Mouse (Mus musculus): ENCODE measurements around the gene Lgr4.

Gene Lgr4

DNA sequence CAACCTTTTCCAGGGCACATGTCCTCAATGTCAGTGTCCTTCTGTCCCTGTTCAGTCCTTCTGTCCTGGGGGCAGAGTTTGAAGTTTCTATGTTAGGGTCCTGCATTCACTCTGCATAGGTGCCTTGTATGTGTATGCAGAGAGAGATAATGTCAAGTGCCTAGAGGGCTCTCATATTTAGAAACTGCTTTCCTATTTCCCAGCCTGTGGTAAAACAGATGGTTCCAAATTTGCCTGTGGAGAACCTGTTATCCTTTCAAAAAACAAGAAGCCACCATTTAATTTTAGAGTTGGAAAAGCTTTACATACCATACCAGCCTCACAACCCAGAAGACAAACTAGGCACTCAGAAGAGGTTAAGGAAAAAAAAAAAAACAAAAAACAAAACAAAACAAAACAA, 32.1 kb downstream of the Lgr4 start:
- DNase-seq (ENCODE audit: low read depth, low spot score), result no peak

DNA sequence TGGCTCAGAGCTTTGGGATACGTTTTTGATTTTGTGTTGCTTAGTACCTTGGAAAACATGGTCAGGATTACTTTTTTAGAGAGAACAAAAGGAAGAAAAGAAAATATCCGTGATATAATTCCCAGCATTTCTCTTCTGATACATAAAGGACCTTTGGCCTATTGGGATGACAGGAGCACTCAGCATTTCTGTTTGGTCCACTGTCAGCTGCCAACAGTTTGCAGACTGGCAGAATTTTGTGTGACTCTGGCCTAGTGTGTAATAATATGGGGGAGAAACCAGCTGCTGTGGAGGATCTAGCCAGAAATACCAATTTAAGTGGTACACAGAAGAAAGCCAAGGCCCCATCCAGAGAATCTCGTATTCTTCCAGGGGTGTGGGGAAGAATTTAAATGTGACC, 32.9 kb downstream of the Lgr4 start:
- DNase-seq (ENCODE audit: low read depth, low spot score), result no peak

DNA sequence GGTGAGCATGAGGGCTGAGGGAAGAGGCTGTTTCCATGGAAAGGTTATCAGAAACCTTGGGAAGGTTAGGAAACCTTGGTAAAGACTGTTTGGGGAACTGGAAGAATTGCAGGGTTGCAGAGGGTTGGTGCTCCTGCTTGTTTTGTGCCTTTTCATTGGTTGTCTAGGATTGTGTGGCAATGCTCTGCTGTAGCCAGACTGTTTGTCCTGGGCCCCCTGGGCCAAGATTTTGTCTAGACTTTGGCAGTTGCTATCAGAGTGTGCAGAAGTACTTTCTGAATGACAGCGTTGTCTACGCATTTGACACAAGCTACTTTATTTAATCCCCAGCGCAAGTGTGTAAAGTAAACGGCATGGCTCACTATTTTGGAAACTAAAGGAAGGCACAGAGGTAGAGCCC, 33.6 kb downstream of the Lgr4 start:
- DNase-seq (ENCODE audit: low read depth, low spot score), result no peak

DNA sequence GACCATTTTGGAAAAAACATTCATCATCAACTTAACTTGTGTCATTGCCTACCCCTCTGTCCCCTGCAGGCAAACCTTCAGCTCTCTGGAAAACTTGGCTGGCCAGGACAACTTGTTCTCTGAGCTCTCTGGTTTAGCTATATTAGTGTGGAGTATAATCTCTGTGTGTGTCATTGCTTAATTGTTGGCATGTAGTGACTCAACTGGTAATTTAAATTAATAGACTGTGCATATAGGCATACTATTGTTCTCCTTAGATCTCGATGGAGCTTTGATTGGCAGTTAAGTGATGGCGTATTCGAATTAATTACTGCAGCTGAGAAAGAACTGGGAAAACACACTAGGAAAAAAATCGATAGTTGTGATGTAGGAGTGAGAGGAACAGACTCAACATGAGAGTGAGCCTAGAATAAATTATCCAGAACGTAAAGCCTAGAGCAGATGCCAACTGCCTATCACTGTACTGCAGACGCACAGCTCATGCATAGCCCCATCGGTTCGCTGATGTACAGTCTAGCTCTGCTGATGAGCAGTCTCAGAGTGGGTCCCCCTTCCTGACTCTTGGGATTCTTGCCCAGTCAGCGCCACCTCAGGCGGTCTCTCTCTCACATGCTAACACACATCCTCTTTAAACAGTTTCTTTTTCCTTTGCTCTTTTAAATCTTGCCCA, 35.7 kb downstream of the Lgr4 start:
- no peak for DNase-seq (ENCODE audit: low read depth, low spot score)

DNA sequence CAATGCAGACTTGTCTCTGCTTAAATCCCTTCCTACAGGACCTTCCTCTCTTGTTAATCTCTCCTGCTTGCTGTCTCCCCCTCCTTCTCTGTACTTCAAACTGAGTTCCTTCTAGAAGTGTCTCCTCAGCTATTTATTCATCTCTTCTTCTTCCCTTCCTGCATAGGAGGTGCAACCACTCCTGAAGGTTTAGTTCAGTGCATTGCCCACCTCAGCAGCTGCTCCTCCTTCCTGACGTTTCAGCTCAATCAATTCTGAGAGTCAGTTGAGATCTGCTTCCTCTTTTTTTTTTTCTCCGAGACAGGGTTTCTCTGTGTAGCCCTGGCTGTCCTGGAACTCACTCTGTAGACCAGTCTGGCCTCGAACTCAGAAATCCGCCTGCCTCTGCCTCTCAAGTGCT, 36.4 kb downstream of the Lgr4 start:
- DNase-seq (ENCODE audit: low read depth, low spot score), result no peak

DNA sequence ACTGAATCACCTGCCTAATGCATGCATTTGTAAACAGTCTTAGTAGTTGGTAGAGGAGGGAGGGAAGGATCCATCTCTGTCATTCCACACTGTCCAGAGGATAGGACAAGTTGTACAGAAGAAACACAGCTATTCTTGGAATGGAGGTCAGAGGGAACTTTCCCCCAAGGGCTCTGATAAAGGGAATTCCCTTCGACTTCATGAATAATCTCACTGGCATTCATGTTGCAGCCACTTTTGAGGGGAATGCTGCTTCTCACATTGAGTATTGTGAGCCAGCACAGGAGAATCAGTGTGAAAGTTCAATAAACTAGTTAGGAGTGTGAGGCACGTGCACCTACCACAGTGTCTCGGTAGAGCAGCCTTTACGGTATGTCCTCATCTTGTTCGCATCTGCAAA, 37.6 kb downstream of the Lgr4 start:
- no peak for DNase-seq (ENCODE audit: low read depth, low spot score)

DNA sequence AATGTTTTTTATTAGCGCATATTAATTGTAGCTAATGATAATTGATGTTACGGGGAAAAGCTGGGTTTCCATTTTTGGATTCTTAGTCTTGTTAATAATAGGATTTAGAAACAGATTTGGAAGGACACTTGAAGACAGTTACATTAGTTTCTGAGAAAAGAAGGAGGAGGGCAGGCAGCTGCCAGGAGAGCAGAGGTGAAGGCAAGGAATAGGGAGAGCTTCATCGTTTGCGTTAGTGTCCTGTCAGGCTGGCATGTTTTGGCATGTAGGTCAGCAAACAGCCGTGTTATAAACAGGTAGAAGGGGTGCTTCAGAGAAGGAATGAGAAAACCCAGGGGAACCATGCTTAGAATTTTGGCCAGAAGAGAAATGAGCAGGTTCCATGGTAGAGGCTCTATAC, 38.5 kb downstream of the Lgr4 start:
- DNase-seq (ENCODE audit: low read depth, low spot score), result no peak

DNA sequence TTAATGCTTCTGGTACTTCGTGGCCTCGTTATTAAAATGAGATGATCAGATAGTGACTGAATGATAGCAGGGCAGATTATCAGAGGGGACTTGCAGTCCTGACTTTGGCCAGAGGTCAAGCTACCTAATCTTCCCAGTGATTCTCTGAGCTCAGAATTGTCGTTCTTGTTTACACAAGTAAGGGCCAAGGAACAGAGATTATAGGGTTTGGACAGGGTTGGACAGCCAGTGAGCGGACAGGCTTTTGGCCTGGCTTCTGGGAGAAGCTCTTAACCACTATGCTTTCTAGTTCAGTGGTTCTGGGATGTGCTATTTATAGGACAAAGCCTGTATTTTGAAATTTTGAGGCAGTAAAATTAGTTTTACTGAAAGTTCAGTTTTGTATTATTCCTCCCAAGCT, 39.3 kb downstream of the Lgr4 start:
- DNase-seq (ENCODE audit: low read depth, low spot score), result no peak

DNA sequence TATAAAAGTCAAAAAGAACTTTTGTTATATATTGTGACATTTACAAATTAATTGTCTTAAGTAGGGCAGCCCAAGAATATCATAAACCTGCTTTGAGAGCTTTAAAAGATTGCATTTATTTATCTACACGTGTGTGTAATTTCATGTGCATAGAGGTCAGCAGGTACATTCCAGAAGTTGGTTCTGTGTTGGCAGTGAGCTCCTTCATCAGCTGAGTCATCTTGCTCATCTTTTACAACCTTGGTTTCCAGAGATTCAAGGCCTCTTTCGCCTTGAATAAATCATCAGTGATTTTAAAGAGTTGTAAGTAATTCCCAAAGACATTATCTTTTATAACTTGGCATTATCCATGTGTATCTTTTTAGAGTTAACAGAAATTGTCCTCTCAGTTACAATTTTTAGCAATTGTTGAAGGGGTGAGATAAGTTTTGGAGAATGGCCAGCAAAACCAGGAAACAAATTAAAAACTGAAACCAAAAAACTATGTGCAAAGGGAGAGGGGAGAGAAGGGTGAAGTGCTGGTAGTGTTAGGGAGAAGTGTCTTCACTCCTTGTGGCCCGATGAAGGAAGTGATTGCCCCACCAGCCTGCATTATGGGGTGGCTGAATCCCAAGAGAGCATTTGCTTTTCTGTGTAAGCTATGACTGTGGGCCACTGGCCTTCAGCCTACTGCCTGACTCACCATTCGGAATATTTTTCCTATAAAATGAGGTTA, 41.4 kb downstream of the Lgr4 start:
- DNase-seq (ENCODE audit: low read depth, low spot score), result no peak

DNA sequence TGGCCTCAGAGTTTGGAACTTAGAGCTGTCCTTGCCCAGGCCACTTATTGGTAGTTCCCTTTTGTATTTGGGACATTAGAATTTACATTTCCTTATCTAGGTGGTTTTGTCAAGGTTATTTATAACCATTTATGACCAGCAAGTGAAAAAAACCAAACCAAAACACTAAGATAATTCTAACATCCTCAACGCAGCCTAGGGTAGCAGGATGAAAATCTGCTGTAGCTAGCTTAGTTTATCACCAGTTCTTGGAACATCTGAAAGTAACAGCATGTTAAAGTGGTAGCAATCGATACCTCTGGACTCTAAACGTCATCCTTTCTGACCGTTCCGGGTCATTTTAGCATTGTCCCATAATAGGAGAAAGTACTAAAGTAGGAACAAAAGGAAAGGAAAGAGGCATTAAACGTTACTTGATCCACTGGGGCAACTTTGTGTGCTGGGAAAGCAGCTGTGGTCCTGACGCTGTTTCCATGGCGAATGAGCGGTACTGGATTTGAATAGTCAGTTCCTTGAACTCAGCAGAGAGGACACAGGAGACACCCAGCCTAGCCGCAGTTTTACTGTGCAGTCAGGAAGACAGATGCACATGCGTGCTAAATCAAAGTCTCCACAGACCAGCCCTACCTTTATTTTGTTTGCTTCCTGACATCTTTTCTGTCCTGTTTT, 42.1 kb downstream of the Lgr4 start:
- DNase-seq (ENCODE audit: low read depth, low spot score), result no peak

DNA sequence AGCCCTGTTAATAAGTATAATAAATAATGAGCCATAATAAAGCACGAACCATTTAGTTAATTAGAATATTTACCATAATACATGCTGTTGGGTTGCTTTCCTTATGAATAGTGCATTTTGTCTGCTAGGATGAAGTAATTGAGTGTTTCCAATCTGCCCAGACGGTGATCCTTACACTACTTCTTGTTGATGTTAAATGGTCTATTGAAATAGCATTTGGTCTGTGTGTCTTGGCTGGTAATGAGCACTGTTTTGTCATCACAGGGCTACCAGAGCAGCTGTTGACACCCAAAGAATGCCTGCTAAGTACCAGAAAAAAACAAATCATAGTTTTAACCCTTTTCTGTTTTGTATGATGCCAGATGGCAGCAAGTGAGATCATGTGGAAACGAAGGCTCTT, 42.8 kb downstream of the Lgr4 start:
- DNase-seq (ENCODE audit: low read depth, low spot score), result no peak

DNA sequence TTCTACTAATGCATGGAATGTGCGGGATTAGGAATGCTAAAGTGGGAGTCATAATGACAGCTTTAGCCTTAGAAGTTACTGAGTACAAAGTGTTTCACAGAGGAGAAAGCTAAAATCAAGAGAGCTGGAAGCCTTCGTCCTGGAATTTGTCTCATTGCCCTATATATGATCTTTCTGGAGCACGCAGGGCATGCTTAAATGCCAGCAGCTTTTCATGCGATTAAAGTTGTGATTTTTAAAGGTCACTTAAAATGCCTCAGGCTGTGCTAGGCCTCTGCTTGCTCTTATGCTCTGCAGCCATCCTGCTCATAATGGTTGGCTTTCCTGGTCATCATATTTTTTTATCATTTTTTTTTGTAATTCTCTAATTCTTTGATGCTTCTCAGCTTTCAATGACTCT, 43.7 kb downstream of the Lgr4 start:
- no peak for DNase-seq (ENCODE audit: low read depth, low spot score)

DNA sequence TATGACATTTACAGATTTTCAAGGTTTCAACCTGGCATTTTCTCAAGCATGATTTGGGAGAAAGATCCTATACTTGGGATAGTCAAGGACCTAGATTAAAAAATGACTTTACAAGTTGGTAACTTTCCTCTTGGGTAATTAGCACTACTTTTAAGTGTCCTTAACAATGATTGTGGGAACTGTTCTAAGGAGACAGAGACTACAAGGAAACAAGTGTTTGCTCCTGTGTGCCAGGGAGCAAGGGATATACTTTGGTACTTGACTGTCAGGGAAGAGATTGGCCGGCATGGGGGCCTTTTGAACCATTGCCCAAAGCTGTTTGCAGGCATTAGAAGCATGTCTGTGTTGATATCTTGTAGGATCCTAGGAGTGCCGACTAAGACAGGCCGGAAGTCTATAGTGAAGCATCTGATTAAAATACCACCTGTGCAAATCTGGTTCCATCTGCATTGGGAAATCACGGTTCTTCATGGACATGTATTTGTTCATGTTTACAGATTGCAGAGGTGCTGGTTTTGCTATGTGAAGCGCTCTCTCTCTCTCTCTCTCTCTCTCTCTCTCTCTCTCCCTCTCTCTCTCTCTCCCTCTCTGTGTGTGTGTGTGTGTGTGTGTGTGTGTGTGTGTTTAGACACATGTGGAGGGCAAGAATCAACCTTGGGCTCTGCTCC, 46.3 kb downstream of the Lgr4 start:
- DNase-seq (ENCODE audit: low read depth, low spot score), result no peak

DNA sequence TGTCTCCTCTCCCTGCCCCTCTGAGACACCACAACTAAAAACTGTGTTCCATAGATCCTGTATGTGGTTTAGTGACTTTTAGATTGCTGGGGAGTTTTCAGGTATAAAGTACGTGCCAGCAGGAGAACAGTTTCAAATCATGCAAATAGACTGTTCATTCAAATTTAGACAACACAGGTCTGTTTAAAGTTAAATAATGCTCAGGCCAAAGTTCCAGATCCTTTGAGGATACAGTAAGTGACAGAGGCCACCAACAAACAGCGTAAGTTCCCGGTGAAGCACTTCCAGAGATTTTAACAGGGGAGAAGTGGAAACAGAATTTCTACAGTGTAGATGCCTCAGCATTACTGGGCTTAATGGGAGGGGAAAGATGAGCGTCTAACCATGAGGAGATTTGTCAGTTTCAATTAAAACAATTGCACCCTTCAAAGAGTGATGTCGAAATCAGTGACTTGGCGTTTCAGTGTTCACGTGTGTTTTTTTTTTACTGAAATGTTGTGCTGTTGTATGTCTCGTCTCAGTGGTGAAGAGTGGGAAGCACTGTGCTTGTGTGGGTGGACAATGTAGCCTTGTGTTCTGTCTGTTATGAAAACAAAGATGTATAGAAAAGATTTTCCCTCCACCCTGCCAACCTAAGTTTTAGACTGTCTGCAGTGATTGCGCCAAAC, 48.4 kb downstream of the Lgr4 start:
- no peak for DNase-seq (ENCODE audit: low read depth, low spot score)

DNA sequence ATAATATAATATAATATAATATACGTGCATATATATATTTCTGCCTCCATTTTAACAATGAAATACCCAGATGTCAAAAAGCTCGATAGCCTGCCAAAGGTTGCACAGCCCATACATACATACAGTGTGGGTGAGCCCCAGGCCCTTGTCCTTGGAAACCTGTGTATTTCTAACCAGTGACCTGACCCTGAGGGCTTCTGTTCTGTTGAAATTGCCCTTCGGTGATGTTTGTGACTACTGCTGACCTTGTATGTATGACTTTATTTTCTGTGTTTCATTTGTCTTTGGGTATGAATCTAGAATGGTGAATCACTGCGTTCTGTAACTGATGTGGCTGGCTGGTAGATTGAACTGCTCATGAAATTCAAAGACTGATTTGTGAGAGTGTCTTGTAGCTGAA, 49.4 kb downstream of the Lgr4 start:
- DNase-seq (ENCODE audit: low read depth, low spot score), result no peak

DNA sequence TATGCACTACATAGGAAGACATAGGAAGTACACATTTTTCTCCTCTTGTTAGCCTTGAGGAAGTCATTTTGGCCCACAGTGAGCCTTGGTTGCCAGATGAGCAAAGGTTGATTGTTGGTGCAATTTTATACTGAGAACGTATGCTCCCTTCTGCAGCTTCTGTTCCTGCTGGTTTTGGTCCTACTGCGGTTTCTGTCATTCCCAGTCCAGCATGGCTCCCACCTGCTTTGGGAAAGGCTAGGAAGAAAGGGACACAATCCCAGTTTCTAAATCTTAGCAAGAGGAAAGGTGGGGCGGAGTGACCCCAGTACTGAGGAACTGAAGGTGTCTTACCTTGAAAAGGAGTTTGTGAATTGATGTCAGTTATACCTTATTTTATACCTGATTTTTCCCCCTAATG, 51.9 kb downstream of the Lgr4 start:
- no peak for DNase-seq (ENCODE audit: low read depth, low spot score)

DNA sequence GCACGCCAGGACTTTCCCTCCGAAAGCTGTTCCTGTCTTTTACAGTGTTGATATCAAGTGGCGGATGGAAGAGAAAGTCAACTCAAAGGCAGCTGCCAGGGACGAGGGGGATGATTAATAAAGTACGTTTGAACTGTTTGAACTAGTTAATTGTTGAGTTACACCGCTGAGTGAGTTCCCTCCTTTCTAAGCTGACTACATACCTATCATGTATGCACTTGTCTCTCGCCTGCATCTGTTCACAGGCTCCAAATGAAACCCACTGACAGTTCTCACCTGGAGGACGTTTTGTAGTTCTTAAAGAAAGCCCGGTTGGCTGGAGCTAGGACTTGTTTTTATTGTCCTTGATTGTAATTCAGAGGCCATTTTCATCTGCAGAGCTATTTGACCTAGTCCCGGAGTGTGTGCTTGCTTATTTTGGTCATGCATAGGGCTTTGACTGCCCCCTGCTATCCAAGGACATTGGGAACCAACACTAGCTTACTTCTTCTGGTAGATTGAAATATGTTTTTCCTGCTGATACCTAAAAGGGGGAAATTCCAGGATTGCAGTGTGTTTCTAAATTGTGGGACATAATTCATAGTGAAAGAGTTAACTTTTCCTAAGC, 52.6 kb downstream of the Lgr4 start:
- no peak for DNase-seq (ENCODE audit: low read depth, low spot score)

DNA sequence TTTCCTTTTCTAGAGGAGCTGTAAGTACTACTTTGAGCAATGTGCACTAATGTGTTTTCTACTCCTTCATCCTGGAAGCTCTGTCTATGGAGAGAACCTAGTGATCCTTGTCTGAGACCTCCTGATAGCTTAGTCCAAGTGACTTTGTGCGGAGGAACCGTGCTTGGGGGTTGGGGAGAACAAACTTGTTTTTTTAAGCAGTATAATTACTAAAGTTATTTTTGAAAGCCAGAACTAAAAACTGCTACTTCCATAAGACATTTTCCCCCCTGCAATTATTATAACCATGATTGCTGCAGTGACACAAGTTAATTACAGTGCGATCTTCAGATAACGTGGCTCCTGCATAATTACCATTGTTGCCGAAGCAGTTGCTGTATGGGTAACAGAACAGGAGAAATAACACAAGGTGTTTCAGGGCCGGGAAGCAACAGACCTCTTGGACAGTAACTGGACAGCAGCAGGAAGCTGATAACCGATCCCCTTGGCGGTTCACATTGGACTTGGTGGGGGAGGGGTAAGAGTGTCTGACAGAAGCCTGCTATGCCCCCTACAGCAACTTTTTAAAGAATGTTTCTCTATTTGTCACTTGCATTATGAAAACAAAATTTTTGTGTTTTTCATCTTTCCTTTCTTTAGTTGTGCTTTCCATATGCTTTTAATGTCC, 53.4 kb downstream of the Lgr4 start:
- no peak for DNase-seq (ENCODE audit: low read depth, low spot score)

DNA sequence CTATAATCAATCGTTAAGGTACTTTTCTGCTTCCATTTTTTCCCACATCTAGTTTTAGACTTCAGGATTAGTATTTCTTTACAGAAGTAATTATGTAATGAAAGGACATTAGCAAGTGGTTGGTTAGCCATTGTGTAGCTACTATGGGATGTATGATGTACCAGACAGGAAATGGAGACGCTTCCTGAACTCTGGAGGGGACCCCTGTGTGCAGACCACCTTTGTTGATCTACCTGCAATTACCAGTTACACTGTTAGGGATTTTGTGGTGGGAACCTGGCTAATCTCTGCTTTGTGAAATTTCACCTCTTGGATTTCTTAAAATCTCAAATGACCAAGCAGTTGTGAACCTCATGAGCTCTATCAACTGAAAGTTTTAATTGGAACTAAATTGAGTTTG, 54.9 kb downstream of the Lgr4 start:
- no peak for DNase-seq (ENCODE audit: low read depth, low spot score)

DNA sequence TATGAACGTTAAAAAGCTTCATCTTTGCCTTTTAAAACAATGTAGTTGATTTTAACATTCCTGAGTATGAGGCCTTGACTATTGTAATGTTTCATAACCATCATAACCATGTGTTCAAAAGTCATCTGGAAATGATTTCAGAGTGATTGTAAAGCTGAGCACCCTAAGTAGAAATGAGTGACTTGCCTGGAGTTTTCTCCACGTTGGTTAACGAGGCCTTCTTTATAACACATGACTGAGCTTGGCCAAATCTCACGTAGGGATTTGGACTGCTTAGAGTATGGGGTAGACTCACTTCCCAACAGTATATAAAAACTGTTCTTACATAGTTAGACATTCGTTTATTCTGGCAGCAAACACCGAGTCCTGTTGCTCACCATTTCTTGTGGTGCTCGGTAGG, 55.5 kb downstream of the Lgr4 start:
- DNase-seq (ENCODE audit: low read depth, low spot score), result no peak

DNA sequence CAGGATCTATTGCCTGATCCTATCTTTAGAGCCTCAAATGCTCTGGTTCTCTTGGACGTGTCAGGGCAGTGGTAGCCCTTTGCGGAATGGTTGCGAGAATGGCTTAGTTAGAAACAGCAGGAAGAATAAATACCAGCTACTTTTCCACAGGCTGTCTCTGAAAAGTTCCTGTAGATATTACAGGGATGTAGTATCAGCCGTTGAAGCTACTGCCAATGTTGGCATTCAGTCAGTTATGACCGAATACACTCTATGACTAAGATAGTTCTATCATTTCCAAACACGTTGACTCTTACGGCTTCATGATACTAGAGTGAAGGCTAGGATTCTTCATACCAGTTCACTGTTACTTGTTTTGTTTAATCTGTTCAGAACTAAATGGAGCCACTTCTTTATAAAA, 57.4 kb downstream of the Lgr4 start:
- DNase-seq (ENCODE audit: low read depth, low spot score), result no peak

Measured in retina, adult 2 months (tissue).